Mouse (Mus musculus) cerebellum, postnatal 14 days (tissue): ENCODE measurements around the gene Bri3bp.

Experiments
- DNase-seq, 2 experiments: peaks; one replicate each; pipeline ENCODE4 v3.0.0; 2021; ENCODE audit warnings: mixed read lengths in 2 of 2

The Bri3bp gene

GRCm38 (mm10) chr5:125486088-125486487 is 44.7 kb downstream of the Bri3bp start:
- DNase-seq, result peak in 1 of 2 experiments; percentile 60

GRCm38 (mm10) chr5:125487375-125488115 is 46.2 kb downstream of the Bri3bp start:
- DNase-seq, result peak; percentile 96 to 98

GRCm38 (mm10) chr5:125488116-125488455 is 46.7 kb downstream of the Bri3bp start:
- DNase-seq, result peak; percentile 56 to 66

GRCm38 (mm10) chr5:125488953-125489352 is 47.6 kb downstream of the Bri3bp start:
- DNase-seq, result peak in 1 of 2 experiments; percentile 63

- DNase-seq, result peak; percentile 84 to 85
Measured at GRCm38 (mm10) chr5:125491107-125491506, 49.7 kb downstream of the Bri3bp start.

GRCm38 (mm10) chr5:125492379-125493092 is 51.2 kb downstream of the Bri3bp start:
- peak; percentile 69 to 71 for DNase-seq

GRCm38 (mm10) chr5:125493093-125493423 is 51.7 kb downstream of the Bri3bp start:
- peak; percentile 44 to 54 for DNase-seq

- DNase-seq, result no peak
Measured at GRCm38 (mm10) chr5:125495655-125496054, 54.3 kb downstream of the Bri3bp start.

- peak; percentile 89 to 93 for DNase-seq
Measured at GRCm38 (mm10) chr5:125497821-125498600, 56.6 kb downstream of the Bri3bp start.

GRCm38 (mm10) chr5:125501505-125501904 is 60.1 kb downstream of the Bri3bp start:
- DNase-seq, result no peak

- no peak for DNase-seq
Measured at GRCm38 (mm10) chr5:125502186-125502585, 60.8 kb downstream of the Bri3bp start.

GRCm38 (mm10) chr5:125503628-125504027 is 62.3 kb downstream of the Bri3bp start:
- no peak for DNase-seq

- no peak for DNase-seq
Measured at GRCm38 (mm10) chr5:125504692-125505091, 63.3 kb downstream of the Bri3bp start.

- DNase-seq, result no peak
Measured at GRCm38 (mm10) chr5:125505968-125506367, 64.6 kb downstream of the Bri3bp start.

- peak in 1 of 2 experiments; percentile 60 for DNase-seq
Measured at GRCm38 (mm10) chr5:125507582-125507981, 66.2 kb downstream of the Bri3bp start.

- DNase-seq, result no peak
Measured at GRCm38 (mm10) chr5:125508006-125508405, 66.6 kb downstream of the Bri3bp start.

GRCm38 (mm10) chr5:125509541-125509940 is 68.2 kb downstream of the Bri3bp start:
- DNase-seq, result peak; percentile 68 to 81
